Mouse (Mus musculus): Measurements from ENCODE around the gene Shank2. TPM values are rescaled to one million over a fixed set of nuclear protein-coding genes. Genes with fewer than 3 reads are reported as not detected.

Shank2 gene
- polyA plus RNA-seq, 1 experiment from 2014 or later: 0.40 TPM

GRCm38 (mm10) chr7:144461246-144461902 is 459.6 kb downstream of the Shank2 start:
- Histone ChIP-seq H3K4me2 (no peak overlapping the region), H3K36me3 (ENCODE audit: control insufficient read depth, insufficient read depth, low read length) (peaks cover 70% of the 10 kb centered on the region), H3K4me1 (ENCODE audit: control insufficient read depth, insufficient read depth, low read length) (no peaks in the 10 kb centered on the region), H3K27me3 (ENCODE audit: control insufficient read depth, insufficient read depth, low read length) (no peaks in the 10 kb centered on the region), H3K9ac (ENCODE audit: low read depth, low read length) (no peak overlapping the region), H3K4me3 (ENCODE audit: low read depth, low read length) (no peak overlapping the region), H3K9me3 (replicated peaks; ENCODE audit: control insufficient read depth, low read length) (no peaks in the 10 kb centered on the region), H3K27ac (ENCODE audit: low read depth, low read length) (no peak overlapping the region)
- WGBS (ENCODE audit: insufficient replicate concordance): 91% methylated on average over 6 of the region's 6 CpGs
- no peak for ATAC-seq (replicated peaks; ENCODE audit: insufficient number of reproducible peaks, low FRiP score, low TSS enrichment)

GRCm38 (mm10) chr7:144462577-144462976 is 460.8 kb downstream of the Shank2 start:
- Histone ChIP-seq H3K4me3 (ENCODE audit: low read depth, low read length) (no peak overlapping the region), H3K27me3 (ENCODE audit: control insufficient read depth, insufficient read depth, low read length) (no peaks in the 10 kb centered on the region), H3K4me2 (no peak overlapping the region), H3K27ac (ENCODE audit: low read depth, low read length) (no peak overlapping the region), H3K36me3 (ENCODE audit: control insufficient read depth, insufficient read depth, low read length) (peaks cover 59% of the 10 kb centered on the region), H3K9ac (ENCODE audit: low read depth, low read length) (no peak overlapping the region), H3K9me3 (replicated peaks; ENCODE audit: control insufficient read depth, low read length) (no peaks in the 10 kb centered on the region), H3K4me1 (ENCODE audit: control insufficient read depth, insufficient read depth, low read length) (no peaks in the 10 kb centered on the region)
- WGBS (ENCODE audit: insufficient replicate concordance): 83% methylated on average over 7 of the region's 7 CpGs
- ATAC-seq (replicated peaks; ENCODE audit: insufficient number of reproducible peaks, low FRiP score, low TSS enrichment): no peak

- H3K4me3 ChIP-seq (ENCODE audit: low read depth, low read length): no peak overlapping the region; the same call in 1 of the 2 replicates
- peak overlapping the region; percentile 97; the same call in 1 of the 2 replicates for H3K9ac ChIP-seq (ENCODE audit: low read depth, low read length)
- H3K4me1 ChIP-seq (ENCODE audit: control insufficient read depth, insufficient read depth, low read length): peaks cover 18% of the 10 kb centered on the region
- H3K27ac ChIP-seq (ENCODE audit: low read depth, low read length): no peak overlapping the region
- H3K4me2 ChIP-seq: peak overlapping the region; percentile 92
- H3K9me3 ChIP-seq (replicated peaks; ENCODE audit: control insufficient read depth, low read length): no peaks in the 10 kb centered on the region
- 80% methylated on average over 5 of the region's 5 CpGs for WGBS (ENCODE audit: insufficient replicate concordance)
- H3K27me3 ChIP-seq (ENCODE audit: control insufficient read depth, insufficient read depth, low read length): no peaks in the 10 kb centered on the region
- H3K36me3 ChIP-seq (ENCODE audit: control insufficient read depth, insufficient read depth, low read length): peaks cover 13% of the 10 kb centered on the region; the same call in 1 of the 2 replicates
- ATAC-seq (replicated peaks; ENCODE audit: insufficient number of reproducible peaks, low FRiP score, low TSS enrichment): no peak
Observed at GRCm38 (mm10) chr7:144468741-144469140, 467.0 kb downstream of the Shank2 start.

- peaks cover 10% of the 10 kb centered on the region; the same call in 1 of the 2 replicates for H3K36me3 ChIP-seq (ENCODE audit: control insufficient read depth, insufficient read depth, low read length)
- WGBS (ENCODE audit: insufficient replicate concordance): 16% methylated on average over 4 of the region's 4 CpGs
- no peaks in the 10 kb centered on the region for H3K27me3 ChIP-seq (ENCODE audit: control insufficient read depth, insufficient read depth, low read length)
- no peak for ATAC-seq (replicated peaks; ENCODE audit: insufficient number of reproducible peaks, low FRiP score, low TSS enrichment)
- peak overlapping the region; percentile 97 for H3K9ac ChIP-seq (ENCODE audit: low read depth, low read length)
- no peaks in the 10 kb centered on the region for H3K9me3 ChIP-seq (replicated peaks; ENCODE audit: control insufficient read depth, low read length)
- peak overlapping the region; percentile 92 for H3K4me2 ChIP-seq
- H3K4me1 ChIP-seq (ENCODE audit: control insufficient read depth, insufficient read depth, low read length): peaks cover 18% of the 10 kb centered on the region
- H3K27ac ChIP-seq (ENCODE audit: low read depth, low read length): peak overlapping the region; percentile 85
- peak overlapping the region; percentile 92 for H3K4me3 ChIP-seq (ENCODE audit: low read depth, low read length)
Observed at GRCm38 (mm10) chr7:144469181-144469641, 467.5 kb downstream of the Shank2 start.

GRCm38 (mm10) chr7:144469908-144470544 is 468.3 kb downstream of the Shank2 start:
- 2% methylated on average over 31 of the region's 31 CpGs for WGBS (ENCODE audit: insufficient replicate concordance)

GRCm38 (mm10) chr7:144470545-144471059 is 468.9 kb downstream of the Shank2 start, which contains the start of gene Cttn:
Gene Cttn (minus strand): TSS chr7:144471009.
- 1% methylated on average over 30 of the region's 30 CpGs for WGBS (ENCODE audit: insufficient replicate concordance)
- Histone ChIP-seq H3K36me3 (ENCODE audit: control insufficient read depth, insufficient read depth, low read length) (peaks cover 2% of the 10 kb centered on the region; the same call in 1 of the 2 replicates), H3K27ac (ENCODE audit: low read depth, low read length) (peak within 1 kb of the TSS; percentile 85), H3K4me3 (ENCODE audit: low read depth, low read length) (peak within 1 kb of the TSS; percentile 92), H3K9me3 (replicated peaks; ENCODE audit: control insufficient read depth, low read length) (no peaks in the 10 kb centered on the region), H3K27me3 (ENCODE audit: control insufficient read depth, insufficient read depth, low read length) (no peaks in the 10 kb centered on the region), H3K4me2 (peak within 1 kb of the TSS; percentile 92), H3K9ac (ENCODE audit: low read depth, low read length) (peak within 1 kb of the TSS; percentile 97), H3K4me1 (ENCODE audit: control insufficient read depth, insufficient read depth, low read length) (peaks cover 18% of the 10 kb centered on the region)
- ATAC-seq (replicated peaks; ENCODE audit: insufficient number of reproducible peaks, low FRiP score, low TSS enrichment): peak; percentile 85

More at GRCm38 (mm10) chr7:144469908-144470544, 468.3 kb downstream of the Shank2 start:
- Histone ChIP-seq H3K4me3 (ENCODE audit: low read depth, low read length) (peak overlapping the region; percentile 92), H3K9ac (ENCODE audit: low read depth, low read length) (peak overlapping the region; percentile 97), H3K4me2 (peak overlapping the region; percentile 92), H3K36me3 (ENCODE audit: control insufficient read depth, insufficient read depth, low read length) (peaks cover 5% of the 10 kb centered on the region; the same call in 1 of the 2 replicates), H3K27me3 (ENCODE audit: control insufficient read depth, insufficient read depth, low read length) (no peaks in the 10 kb centered on the region), H3K9me3 (replicated peaks; ENCODE audit: control insufficient read depth, low read length) (no peaks in the 10 kb centered on the region), H3K4me1 (ENCODE audit: control insufficient read depth, insufficient read depth, low read length) (peaks cover 18% of the 10 kb centered on the region), H3K27ac (ENCODE audit: low read depth, low read length) (peak overlapping the region; percentile 85)
- peak; percentile 20; the same call in 1 of the 2 replicates for ATAC-seq (replicated peaks; ENCODE audit: insufficient number of reproducible peaks, low FRiP score, low TSS enrichment)

GRCm38 (mm10) chr7:144471103-144471502 is 469.4 kb downstream of the Shank2 start:
- Histone ChIP-seq H3K4me3 (ENCODE audit: low read depth, low read length) (peak overlapping the region; percentile 92), H3K36me3 (ENCODE audit: control insufficient read depth, insufficient read depth, low read length) (0 out of 2 replicates have a peak, but pooled peaks cover 3% of the 10 kb centered on the region), H3K9ac (ENCODE audit: low read depth, low read length) (peak overlapping the region; percentile 97), H3K27me3 (ENCODE audit: control insufficient read depth, insufficient read depth, low read length) (no peaks in the 10 kb centered on the region), H3K4me2 (peak overlapping the region; percentile 92), H3K4me1 (ENCODE audit: control insufficient read depth, insufficient read depth, low read length) (peaks cover 18% of the 10 kb centered on the region), H3K9me3 (replicated peaks; ENCODE audit: control insufficient read depth, low read length) (no peaks in the 10 kb centered on the region), H3K27ac (ENCODE audit: low read depth, low read length) (peak overlapping the region; percentile 85)
- no peak for ATAC-seq (replicated peaks; ENCODE audit: insufficient number of reproducible peaks, low FRiP score, low TSS enrichment)
- WGBS (ENCODE audit: insufficient replicate concordance): 72% methylated on average over 2 of the region's 2 CpGs

- H3K4me2 ChIP-seq: no peak overlapping the region
- no peak overlapping the region for H3K9ac ChIP-seq (ENCODE audit: low read depth, low read length)
- H3K9me3 ChIP-seq (replicated peaks; ENCODE audit: control insufficient read depth, low read length): no peaks in the 10 kb centered on the region
- H3K36me3 ChIP-seq (ENCODE audit: control insufficient read depth, insufficient read depth, low read length): peaks cover 5% of the 10 kb centered on the region; the same call in 1 of the 2 replicates
- H3K4me3 ChIP-seq (ENCODE audit: low read depth, low read length): no peak overlapping the region
- WGBS (ENCODE audit: insufficient replicate concordance): 50% methylated on average over 4 of the region's 4 CpGs
- no peak overlapping the region for H3K27ac ChIP-seq (ENCODE audit: low read depth, low read length)
- peaks cover 12% of the 10 kb centered on the region for H3K4me1 ChIP-seq (ENCODE audit: control insufficient read depth, insufficient read depth, low read length)
- no peaks in the 10 kb centered on the region for H3K27me3 ChIP-seq (ENCODE audit: control insufficient read depth, insufficient read depth, low read length)
- ATAC-seq (replicated peaks; ENCODE audit: insufficient number of reproducible peaks, low FRiP score, low TSS enrichment): no peak
Observed at GRCm38 (mm10) chr7:144473486-144473885, 471.8 kb downstream of the Shank2 start.

Measured in heart, embryonic 11.5 days (tissue).